Mouse (Mus musculus): ENCODE measurements at regions not wholly inside any gene's neighbourhood (a gene's known extent, or its start where the extent isn't known, plus 50 kb on each side); places are given as distances from the start of the nearest gene placed in this dataset.

- no peak for DNase-seq (ENCODE audit: low spot score in 2 of 2)
Measured at GRCm38 (mm10) chr14:76872510-76872909, 164.1 kb upstream of the Ccdc122 start.

GRCm38 (mm10) chr14:76868831-76869230, 167.7 kb upstream of the Ccdc122 start:
- DNase-seq (ENCODE audit: low spot score in 2 of 2): no peak

GRCm38 (mm10) chr14:76868131-76868530, 168.4 kb upstream of the Ccdc122 start:
- no peak for DNase-seq (ENCODE audit: low spot score in 2 of 2)

- no peak for DNase-seq (ENCODE audit: low spot score in 2 of 2)
Measured at GRCm38 (mm10) chr14:76864664-76865063, 171.9 kb upstream of the Ccdc122 start.

GRCm38 (mm10) chr14:76863035-76863706, 173.4 kb upstream of the Ccdc122 start:
- no peak for DNase-seq (ENCODE audit: low spot score in 2 of 2)

- no peak for DNase-seq (ENCODE audit: low spot score in 2 of 2)
Measured at GRCm38 (mm10) chr14:76858396-76858795, 178.2 kb upstream of the Ccdc122 start.

- DNase-seq (ENCODE audit: low spot score in 2 of 2): no peak
Measured at GRCm38 (mm10) chr14:76857196-76857773, 179.3 kb upstream of the Ccdc122 start.

GRCm38 (mm10) chr14:76856591-76856990, 180.0 kb upstream of the Ccdc122 start:
- DNase-seq (ENCODE audit: low spot score in 2 of 2): no peak

- no peak for DNase-seq (ENCODE audit: low spot score in 2 of 2)
Measured at GRCm38 (mm10) chr14:76854965-76855364, 181.6 kb upstream of the Ccdc122 start.

GRCm38 (mm10) chr14:76851473-76852214, 184.9 kb upstream of the Ccdc122 start:
- DNase-seq (ENCODE audit: low spot score in 2 of 2): no peak

- DNase-seq (ENCODE audit: low spot score in 2 of 2): no peak
Measured at GRCm38 (mm10) chr14:76850641-76851040, 185.9 kb upstream of the Ccdc122 start.

GRCm38 (mm10) chr14:76850051-76850450, 186.5 kb upstream of the Ccdc122 start:
- DNase-seq (ENCODE audit: low spot score in 2 of 2): no peak

- no peak for DNase-seq (ENCODE audit: low spot score in 2 of 2)
Measured at GRCm38 (mm10) chr14:76849636-76850035, 186.9 kb upstream of the Ccdc122 start.

GRCm38 (mm10) chr14:76849071-76849470, 187.5 kb upstream of the Ccdc122 start:
- no peak for DNase-seq (ENCODE audit: low spot score in 2 of 2)

GRCm38 (mm10) chr14:76845706-76846105, 190.9 kb upstream of the Ccdc122 start:
- DNase-seq (ENCODE audit: low spot score in 2 of 2): no peak

GRCm38 (mm10) chr14:76844717-76845116, 191.9 kb upstream of the Ccdc122 start:
- DNase-seq (ENCODE audit: low spot score in 2 of 2): no peak

- no peak for DNase-seq (ENCODE audit: low spot score in 2 of 2)
Measured at GRCm38 (mm10) chr14:76837583-76838220, 198.9 kb upstream of the Ccdc122 start.

GRCm38 (mm10) chr14:76836926-76837516, 199.6 kb upstream of the Ccdc122 start:
- DNase-seq (ENCODE audit: low spot score in 2 of 2): no peak

- no peak for DNase-seq (ENCODE audit: low spot score in 2 of 2)
Measured at GRCm38 (mm10) chr14:76836271-76836670, 200.3 kb upstream of the Ccdc122 start.

- no peak for DNase-seq (ENCODE audit: low spot score in 2 of 2)
Measured at GRCm38 (mm10) chr14:76834084-76834483, 202.5 kb upstream of the Ccdc122 start.

GRCm38 (mm10) chr14:76829161-76829510, 207.4 kb upstream of the Ccdc122 start:
- DNase-seq (ENCODE audit: low spot score in 2 of 2): no peak

Measured in layer of hippocampus, postnatal 10 days (tissue).